Mouse (Mus musculus) spleen, adult 2 months (tissue): ENCODE measurements around the gene Akap9. TPM values are rescaled to one million over a fixed set of nuclear protein-coding genes. Genes with fewer than 3 reads are reported as not detected.

Source experiments
- DNase-seq, 2 experiments: peaks; one replicate each; pipeline versions ENCODE4 v3.0.0 to v3.0.0-alpha.2; 2012 to 2021; ENCODE audit warnings: low spot score in 2 of 2, low read depth in 1 of 2
- H3K27ac ChIP-seq: fragments of 200-500 bp; 2 replicates; pipeline ENCODE4 v1.5.1; 2012; ENCODE audit warnings: low read length, inconsistent platforms; ENCODE audit not compliant: insufficient read depth
- H3K27me3 ChIP-seq: fragments of 200-500 bp; 2 replicates; pipeline ENCODE4 v1.6.1; 2012; ENCODE audit warnings: mild to moderate bottlenecking, moderate library complexity, low read length, inconsistent platforms; ENCODE audit not compliant: control insufficient read depth, insufficient read depth
- H3K36me3 ChIP-seq: fragments of 200-500 bp; 2 replicates; pipeline ENCODE4 v1.6.1; 2012; ENCODE audit warnings: mild to moderate bottlenecking, low read length, inconsistent platforms; ENCODE audit not compliant: control insufficient read depth, insufficient read depth
- H3K4me1 ChIP-seq: fragments of 200-500 bp; 2 replicates; pipeline ENCODE4 v1.6.1; 2011; ENCODE audit warnings: inconsistent platforms; ENCODE audit not compliant: control insufficient read depth, insufficient read depth, insufficient read length
- H3K4me3 ChIP-seq: fragments of 200-500 bp; 2 replicates; pipeline ENCODE4 v1.5.1; 2011; ENCODE audit warnings: mild to moderate bottlenecking, inconsistent platforms; ENCODE audit not compliant: insufficient read depth, insufficient read length; ENCODE audit errors: extremely low read depth
- CTCF ChIP-seq: fragments of 200-500 bp; IDR thresholded peaks from 2 replicates; pipeline ENCODE4 v1.5.1; 2011; ENCODE audit warnings: mild to moderate bottlenecking, inconsistent platforms; ENCODE audit not compliant: insufficient read depth, insufficient read length, insufficient replicate concordance; ENCODE audit errors: extremely low read depth
- POLR2A ChIP-seq: fragments of 200-500 bp; IDR thresholded peaks from 2 replicates; pipeline ENCODE4 v1.6.1; 2011; ENCODE audit warnings: low read depth, low read length, inconsistent platforms
- WGBS: fragments of 180-500 bp; shearing (Covaris S2); methylation state at CpG from one replicate; pipeline ENCODE4 v1.1.7; 2018; 5-methylcytosine and 5-hydroxymethylcytosine counted together
- polyA plus RNA-seq: library from polyadenylated mRNA; depleted of rRNA; stranded (reverse); fragments of >200 nt; gene quantifications from 2 replicates; pipeline ENCODE4 v1.2.3, GENCODE M21; 2012

Akap9 gene
- polyA plus RNA-seq, 1 experiment: 3.9 TPM

- H3K27ac ChIP-seq: no peak overlapping the region
- H3K4me3 ChIP-seq: no peak overlapping the region
- no peaks in the 10 kb centered on the region for H3K4me1 ChIP-seq
- H3K36me3 ChIP-seq: peaks cover 24% of the 10 kb centered on the region
- WGBS: 92% methylated on average over 8 of the region's 8 CpGs
- DNase-seq: no peak
- H3K27me3 ChIP-seq: no peaks in the 10 kb centered on the region
- TF ChIP-seq CTCF (no peak), POLR2A (no peak)
Measured at GRCm38 (mm10) chr5:4039351-4039750, 111.5 kb downstream of the Akap9 start.

DNA sequence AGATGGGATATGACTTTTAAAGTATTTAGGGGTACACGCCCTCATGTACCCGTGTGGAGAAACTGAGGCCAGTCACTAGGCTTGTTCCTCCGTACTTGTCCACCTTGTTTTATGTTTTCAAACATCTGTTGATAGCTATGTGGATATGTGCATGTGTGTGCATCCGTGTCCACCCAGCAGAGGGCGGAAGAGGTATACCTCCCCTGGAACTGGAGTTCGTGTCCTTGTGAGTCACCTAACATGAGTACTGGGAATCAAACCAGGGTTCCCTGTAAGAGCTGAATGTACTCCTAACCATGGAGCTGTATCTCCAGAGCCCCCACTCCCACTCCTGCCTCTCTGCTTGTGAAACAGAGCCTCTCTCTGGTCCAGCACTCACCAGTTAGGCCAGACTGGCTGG is 112.5 kb downstream of the Akap9 start:
- H3K4me1 ChIP-seq: no peaks in the 10 kb centered on the region
- no peak overlapping the region for H3K27ac ChIP-seq
- no peaks in the 10 kb centered on the region for H3K27me3 ChIP-seq
- no peak for DNase-seq
- peaks cover 21% of the 10 kb centered on the region for H3K36me3 ChIP-seq
- TF ChIP-seq CTCF (no peak), POLR2A (no peak)
- H3K4me3 ChIP-seq: no peak overlapping the region
- WGBS: 92% methylated on average over 6 of the region's 6 CpGs

DNA sequence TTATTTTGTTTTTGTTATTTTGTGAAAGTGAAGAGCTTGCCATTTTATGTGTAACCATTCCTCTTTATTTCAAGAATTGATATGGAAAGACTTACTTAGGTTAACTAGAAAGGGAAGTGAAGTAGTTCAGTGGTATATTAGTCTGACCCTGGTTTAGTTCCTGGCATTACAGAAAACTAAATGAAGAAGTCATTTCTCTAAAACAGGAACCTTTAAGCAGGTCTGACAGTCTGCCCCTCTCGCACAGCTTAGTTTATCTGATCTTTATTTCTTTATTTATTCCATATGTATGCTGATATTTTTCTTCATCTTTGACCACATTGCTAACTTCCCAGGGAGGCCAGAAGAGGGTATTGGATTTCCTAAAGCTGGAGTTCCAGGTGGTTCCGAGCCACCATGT is 113.1 kb downstream of the Akap9 start:
- TF ChIP-seq POLR2A (no peak), CTCF (no peak)
- Histone ChIP-seq H3K27me3 (no peaks in the 10 kb centered on the region), H3K27ac (no peak overlapping the region), H3K36me3 (peaks cover 18% of the 10 kb centered on the region), H3K4me3 (no peak overlapping the region), H3K4me1 (no peaks in the 10 kb centered on the region)
- no peak for DNase-seq
- WGBS: 84% methylated on average over 2 of the region's 2 CpGs

GRCm38 (mm10) chr5:4060313-4060712 is 132.5 kb downstream of the Akap9 start:
- peaks cover 32% of the 10 kb centered on the region for H3K36me3 ChIP-seq
- H3K4me1 ChIP-seq: no peaks in the 10 kb centered on the region
- no peaks in the 10 kb centered on the region for H3K27me3 ChIP-seq
- H3K4me3 ChIP-seq: no peak overlapping the region
- no peak overlapping the region for H3K27ac ChIP-seq
- 97% methylated on average over 8 of the region's 8 CpGs for WGBS
- no peak for TF ChIP-seq CTCF
- no peak for TF ChIP-seq POLR2A
- no peak for DNase-seq

DNA sequence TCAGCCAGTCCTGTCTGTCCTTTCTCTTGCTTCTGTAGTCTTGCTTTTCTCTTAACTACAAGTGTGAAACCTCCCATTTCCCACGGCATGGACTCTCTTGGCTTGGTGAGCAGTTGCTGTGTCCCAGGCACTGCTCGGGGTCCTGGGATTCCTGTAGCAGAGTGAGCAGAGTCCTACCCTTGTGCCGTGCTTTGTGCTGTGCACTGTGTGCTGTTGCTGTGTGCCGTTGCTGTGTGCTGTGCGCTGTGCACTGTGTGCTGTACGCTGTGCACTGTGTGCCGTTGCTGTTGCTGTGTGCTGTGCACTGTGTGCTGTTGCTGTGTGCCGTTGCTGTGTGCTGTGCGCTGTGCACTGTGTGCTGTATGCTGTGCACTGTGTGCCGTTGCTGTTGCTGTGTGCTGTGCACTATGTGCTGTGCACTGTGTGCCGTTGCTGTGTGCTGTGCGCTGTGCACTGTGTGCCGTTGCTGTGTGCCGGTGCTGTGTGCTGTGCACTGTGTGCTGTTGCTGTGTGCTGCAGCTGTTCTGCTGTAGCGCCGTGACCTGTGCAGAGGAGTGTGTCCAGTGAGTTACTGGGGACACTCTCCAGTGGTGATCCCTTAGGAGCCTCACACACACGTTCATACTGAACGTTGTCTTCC is 138.7 kb downstream of the Akap9 start:
- no peak for DNase-seq
- no peak for TF ChIP-seq CTCF
- TF ChIP-seq POLR2A: no peak
- WGBS: 93% methylated on average over 18 of the region's 18 CpGs

GRCm38 (mm10) chr5:4067203-4067602 is 139.3 kb downstream of the Akap9 start:
- H3K4me1 ChIP-seq: no peaks in the 10 kb centered on the region
- DNase-seq: no peak
- no peak overlapping the region for H3K27ac ChIP-seq
- TF ChIP-seq POLR2A: no peak
- TF ChIP-seq CTCF: no peak
- peaks cover 32% of the 10 kb centered on the region for H3K36me3 ChIP-seq
- no peaks in the 10 kb centered on the region for H3K27me3 ChIP-seq
- 90% methylated on average over 3 of the region's 3 CpGs for WGBS
- H3K4me3 ChIP-seq: no peak overlapping the region

More for the DNA sequence above, 138.7 kb downstream of the Akap9 start:
- H3K36me3 ChIP-seq: peaks cover 32% of the 10 kb centered on the region
- no peaks in the 10 kb centered on the region for H3K27me3 ChIP-seq
- H3K4me1 ChIP-seq: no peaks in the 10 kb centered on the region
- H3K27ac ChIP-seq: no peak overlapping the region
- no peak overlapping the region for H3K4me3 ChIP-seq

DNA sequence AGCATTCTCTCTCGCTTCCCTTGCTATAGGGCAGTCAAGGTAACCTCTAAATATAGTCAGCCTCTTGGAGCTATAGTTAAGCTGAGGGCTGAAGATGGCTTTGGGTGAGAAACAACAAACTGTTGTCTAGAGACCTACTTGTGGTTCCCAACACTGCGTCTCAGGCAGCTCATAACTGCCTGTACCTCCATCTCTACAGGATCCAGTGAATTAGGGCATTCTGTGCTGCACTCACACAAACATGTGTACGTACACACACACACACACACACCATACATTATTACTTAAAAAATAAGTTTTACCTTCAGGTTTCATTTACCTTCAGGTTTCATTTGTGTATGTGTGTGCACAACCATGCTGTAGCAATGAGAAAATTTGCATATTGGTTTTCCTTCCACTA is 151.2 kb downstream of the Akap9 start:
- WGBS: 94% methylated on average over 3 of the region's 3 CpGs
- H3K4me3 ChIP-seq: no peak overlapping the region
- H3K27ac ChIP-seq: no peak overlapping the region
- TF ChIP-seq CTCF: no peak
- TF ChIP-seq POLR2A: no peak
- H3K4me1 ChIP-seq: peaks cover 5% of the 10 kb centered on the region; the same call in 1 of the 2 replicates
- peaks cover 6% of the 10 kb centered on the region; the same call in 1 of the 2 replicates for H3K36me3 ChIP-seq
- no peaks in the 10 kb centered on the region for H3K27me3 ChIP-seq
- no peak for DNase-seq
